Mouse (Mus musculus) limb, embryonic 11.5 days (tissue): ENCODE measurements around the gene Fez2. TPM values are rescaled to one million over a fixed set of nuclear protein-coding genes. Genes with fewer than 3 reads are reported as not detected.

Experiments
- polyA plus RNA-seq: library from polyadenylated mRNA; unstranded; fragments of >200 nt; fragmentation: Nextera tagmentation; extraction: Ambion mirVana; gene quantifications from 2 replicates; pipeline ENCODE4 v1.2.1, GENCODE M21; 2014

The Fez2 gene
- polyA plus RNA-seq, 1 experiment from 2014 or later: 44.3 TPM

Other genes starting within 250 kb of the Fez2 start
- 3.5 and 4.9 TPM in 2 replicates for gene Crim1, start 217.9 kb downstream of the Fez2 start, polyA plus RNA-seq
- gene Vit, start 89.9 kb upstream of the Fez2 start, polyA plus RNA-seq: not detected in 2 replicates